Mouse (Mus musculus) bone marrow macrophage, adult 2 months (primary cell): ENCODE measurements around the gene 2810408A11Rik.

Source experiments
- CTCF ChIP-seq: IDR thresholded peaks from 2 replicates; pipeline ENCODE4 v1.5.1; 2012; ENCODE audit warnings: low read depth, mild to moderate bottlenecking, low read length, moderate library complexity
- POLR2A ChIP-seq: IDR thresholded peaks from 2 replicates; pipeline ENCODE4 v1.6.1; 2012; ENCODE audit warnings: mild to moderate bottlenecking, low read depth, low read length, borderline replicate concordance

GRCm38 (mm10) chr11:69918118-69918517 is 17.3 kb upstream of the 2810408A11Rik start:
- TF ChIP-seq CTCF (no peak), POLR2A (no peak)
